Mouse (Mus musculus) megakaryocyte, embryonic 14.5 days (primary cell): ENCODE measurements around the gene Polr2m.

Experiments used
- FLI1 ChIP-seq: IDR thresholded peaks from 2 replicates; pipeline ENCODE4 v1.6.1; 2012; ENCODE audit warnings: low read length, inconsistent platforms, mixed read lengths
- GATA1 ChIP-seq: IDR thresholded peaks from 3 replicates; pipeline ENCODE4 v1.6.1; 2012; ENCODE audit warnings: mixed read lengths, low read length, inconsistent platforms, borderline replicate concordance

GRCm38 (mm10) chr9:71529960-71530359 is 44.2 kb upstream of the Polr2m start:
- no peak for TF ChIP-seq FLI1
- TF ChIP-seq GATA1, result no peak
